Mouse (Mus musculus) layer of hippocampus, postnatal 14 days (tissue): ENCODE measurements around the gene Tapbpl. TPM values are rescaled to one million over a fixed set of nuclear protein-coding genes. Genes with fewer than 3 reads are reported as not detected.

Experiments
- DNase-seq, 2 experiments: peaks; one replicate each; pipeline ENCODE4 v3.0.0; 2021 to 2022; ENCODE audit warnings: low spot score in 2 of 2, mixed read lengths in 1 of 2
- microRNA-seq, 2 experiments: library from miRNA; unstranded; fragments of <30 nt; microRNA quantifications; one replicate each; pipeline ENCODE4 v1.2.0; 2021
- total RNA-seq, 2 experiments: library from RNA; stranded (reverse); gene quantifications; 2 replicates each; pipeline ENCODE4 v1.2.3; 2021

Gene Tapbpl
- total RNA-seq, 2 experiments from 2014 or later, result 2.9 to 3.1 TPM

GRCm38 (mm10) chr6:125212621-125213020 lies 19.0 kb downstream of the Tapbpl start:
- no peak for DNase-seq

GRCm38 (mm10) chr6:125210436-125210835 lies 21.2 kb downstream of the Tapbpl start:
- DNase-seq, result no peak

GRCm38 (mm10) chr6:125197166-125197565 lies 34.5 kb downstream of the Tapbpl start:
- peak in 1 of 2 experiments; percentile 28 for DNase-seq

- no peak for DNase-seq
These were observed 35.4 kb downstream of the Tapbpl start for GRCm38 (mm10) chr6:125196301-125196700.

- no peak for DNase-seq
These were observed 36.1 kb downstream of the Tapbpl start for GRCm38 (mm10) chr6:125195541-125196075.

- DNase-seq, result no peak
These were observed 38.3 kb downstream of the Tapbpl start for GRCm38 (mm10) chr6:125193390-125193789.

- DNase-seq, result no peak
These were observed 38.8 kb downstream of the Tapbpl start for GRCm38 (mm10) chr6:125192841-125193240.

- DNase-seq, result peak; percentile 93 to 94
These were observed 39.5 kb downstream of the Tapbpl start for GRCm38 (mm10) chr6:125192016-125192714.

- peak; percentile 98 for DNase-seq
These were observed 40.2 kb downstream of the Tapbpl start, which contains the start of the genes Ncapd2 and Mrpl51 for GRCm38 (mm10) chr6:125191332-125192015. Gene Ncapd2, minus strand, starts transcription at chr6:125191701. Gene Mrpl51, plus strand, starts transcription at chr6:125191801.

- DNase-seq, result no peak
These were observed 40.8 kb downstream of the Tapbpl start for GRCm38 (mm10) chr6:125190816-125191215.

- no peak for DNase-seq
These were observed 45.5 kb downstream of the Tapbpl start for GRCm38 (mm10) chr6:125186203-125186602.

GRCm38 (mm10) chr6:125182133-125182532 lies 49.5 kb downstream of the Tapbpl start:
- no peak for DNase-seq

- DNase-seq, result no peak
These were observed 52.1 kb downstream of the Tapbpl start for GRCm38 (mm10) chr6:125179601-125180000.

GRCm38 (mm10) chr6:125175469-125175868 lies 56.2 kb downstream of the Tapbpl start:
- no peak for DNase-seq

Small RNAs within 50 kb of the gene (microRNA-seq; reads per million reads assigned to microRNA genes)
- 0.28 to 1.6 reads per million in 2 experiments for gene Mir3098
- gene Mir8113, result 0 reads per million in 2 experiments

Other genes starting within 250 kb of the Tapbpl start
- gene Pianp, start 235.2 kb downstream of the Tapbpl start, total RNA-seq, result 100 to 1,000 TPM; 119 to 120 TPM
- 10 to 100 TPM; 41.9 to 49.2 TPM for gene Zfp384, start 222.7 kb downstream of the Tapbpl start, total RNA-seq
- gene Ing4, start 192.1 kb downstream of the Tapbpl start, total RNA-seq, result 10 to 100 TPM; 62.5 to 62.6 TPM
- 1 to 10 TPM; 6.2 to 8.1 TPM for gene Acrbp, start 182.2 kb downstream of the Tapbpl start, total RNA-seq
- 1 to 10 TPM in 1 of 2 experiments, under 1 TPM in 1; 0.94 to 1.6 TPM for gene Lpar5, start 163.9 kb downstream of the Tapbpl start, total RNA-seq
- gene Chd4, start 135.9 kb downstream of the Tapbpl start, total RNA-seq, result 100 to 1,000 TPM; 173 to 193 TPM
- 10 to 100 TPM; 29.2 to 30.5 TPM for gene Nop2, start 100.0 kb downstream of the Tapbpl start, total RNA-seq
- gene Iffo1, start 86.6 kb downstream of the Tapbpl start, total RNA-seq, result 10 to 100 TPM; 64.7 to 73.2 TPM
- gene Gapdh, start 65.4 kb downstream of the Tapbpl start, total RNA-seq, result 1,000 to 10,000 TPM; 2,098 to 2,176 TPM
- 10 to 100 TPM; 26.8 to 29.8 TPM for gene Ncapd2, start 40.2 kb downstream of the Tapbpl start, total RNA-seq
- gene Mrpl51, start 40.1 kb downstream of the Tapbpl start, total RNA-seq, result 10 to 100 TPM; 67.7 to 74.4 TPM
- gene Vamp1, start 16.3 kb downstream of the Tapbpl start, total RNA-seq, result 10 to 100 TPM; 49.3 to 62.7 TPM
- not detected for gene Cd27, start 5.2 kb upstream of the Tapbpl start, total RNA-seq
- not detected for gene Tuba3a, start 54.2 kb upstream of the Tapbpl start, total RNA-seq
- 10 to 100 TPM in 1 of 2 experiments, 1 to 10 TPM in 1; 9.8 to 13.3 TPM for gene Ltbr, start 82.0 kb upstream of the Tapbpl start, total RNA-seq
- 1 to 10 TPM; 2.8 to 4.1 TPM for gene Scnn1a, start 88.8 kb upstream of the Tapbpl start, total RNA-seq
- gene Tnfrsf1a, start 117.5 kb upstream of the Tapbpl start, total RNA-seq, result 10 to 100 TPM; 12.8 to 15.2 TPM
- gene Plekhg6, start 148.9 kb upstream of the Tapbpl start, total RNA-seq, result not detected